Mouse (Mus musculus) forebrain, embryonic 15.5 days (tissue): ENCODE data around the gene Zbtb41. TPM values are rescaled to one million over a fixed set of nuclear protein-coding genes. Genes with fewer than 3 reads are reported as not detected.

Source experiments
- ATAC-seq: fragments of 200-750 bp; cut with Nextera tagmentation; replicated peaks from 2 replicates; pipeline ENCODE4 v1.8.0; 2017; ENCODE audit warnings: mild to moderate bottlenecking, moderate TSS enrichment, moderate library complexity
- H3K27ac ChIP-seq: fragments of 300-500 bp; sonication (generic); replicated peaks from 2 replicates; pipeline ENCODE4 v1.5.1; 2015; ENCODE audit warnings: mild to moderate bottlenecking, inconsistent platforms
- H3K27me3 ChIP-seq: fragments of 300-500 bp; sonication (generic); 2 replicates; pipeline ENCODE4 v1.6.1; 2015; ENCODE audit warnings: inconsistent platforms
- H3K36me3 ChIP-seq: fragments of 300-500 bp; sonication (generic); 2 replicates; pipeline ENCODE4 v1.6.1; 2015; ENCODE audit warnings: mild to moderate bottlenecking, inconsistent platforms
- H3K4me1 ChIP-seq: fragments of 300-500 bp; sonication (generic); 2 replicates; pipeline ENCODE4 v1.6.1; 2015; ENCODE audit warnings: inconsistent platforms
- H3K4me2 ChIP-seq: fragments of 300-500 bp; sonication (generic); replicated peaks from 2 replicates; pipeline ENCODE4 v1.6.1; 2015; ENCODE audit warnings: mild to moderate bottlenecking, inconsistent platforms
- H3K4me3 ChIP-seq: fragments of 300-500 bp; sonication (generic); 2 replicates; pipeline ENCODE4 v1.5.1; 2015; ENCODE audit warnings: mild to moderate bottlenecking, inconsistent platforms
- H3K9ac ChIP-seq: fragments of 300-500 bp; sonication (generic); replicated peaks from 2 replicates; pipeline ENCODE4 v1.6.1; 2015; ENCODE audit warnings: mild to moderate bottlenecking, inconsistent platforms
- H3K9me3 ChIP-seq: fragments of 300-500 bp; sonication (generic); 2 replicates; pipeline ENCODE4 v1.6.1; 2016; ENCODE audit warnings: inconsistent platforms
- WGBS: fragments of 180-500 bp; shearing (Covaris S2); methylation state at CpG from one replicate; pipeline ENCODE4 v1.1.7; 2015; ENCODE audit warnings: mixed read lengths; 5-methylcytosine and 5-hydroxymethylcytosine counted together
- polyA plus RNA-seq: library from polyadenylated mRNA; unstranded; fragments of >200 nt; fragmentation: Nextera tagmentation; extraction: Ambion mirVana; gene quantifications from 2 replicates; pipeline ENCODE4 v1.2.1, GENCODE M21; 2015

Gene Zbtb41
- polyA plus RNA-seq, 1 experiment from 2014 or later = 15.9 TPM

DNA sequence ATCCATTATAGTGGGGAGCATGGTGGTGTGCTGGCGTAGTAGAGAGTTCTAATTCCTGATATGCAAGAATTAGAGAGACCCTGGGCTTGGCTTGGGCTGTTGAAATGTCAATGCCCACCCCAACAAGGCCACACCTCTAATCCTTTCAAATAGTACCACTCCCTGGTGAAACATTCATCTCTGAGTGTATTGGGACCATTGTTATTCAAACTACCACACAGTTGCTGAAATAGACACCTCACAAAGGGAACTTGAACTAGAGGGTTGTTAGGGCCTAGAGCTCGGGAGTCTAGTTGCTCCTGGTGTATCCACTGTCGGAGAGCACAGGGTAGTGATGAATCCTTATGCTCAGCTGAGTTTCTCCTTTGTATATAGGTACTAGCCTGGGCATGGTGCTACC, 72.5 kb downstream of the Zbtb41 start:
- Histone ChIP-seq H3K4me3 (no peak overlapping the region), H3K36me3 (peaks cover 30% of the 10 kb centered on the region), H3K4me1 (no peaks in the 10 kb centered on the region), H3K9ac (no peak overlapping the region), H3K4me2 (no peak overlapping the region), H3K9me3 (no peaks in the 10 kb centered on the region), H3K27me3 (no peaks in the 10 kb centered on the region), H3K27ac (no peak overlapping the region)
- ATAC-seq = no peak
- WGBS = 70% methylated on average over 3 of the region's 3 CpGs

DNA sequence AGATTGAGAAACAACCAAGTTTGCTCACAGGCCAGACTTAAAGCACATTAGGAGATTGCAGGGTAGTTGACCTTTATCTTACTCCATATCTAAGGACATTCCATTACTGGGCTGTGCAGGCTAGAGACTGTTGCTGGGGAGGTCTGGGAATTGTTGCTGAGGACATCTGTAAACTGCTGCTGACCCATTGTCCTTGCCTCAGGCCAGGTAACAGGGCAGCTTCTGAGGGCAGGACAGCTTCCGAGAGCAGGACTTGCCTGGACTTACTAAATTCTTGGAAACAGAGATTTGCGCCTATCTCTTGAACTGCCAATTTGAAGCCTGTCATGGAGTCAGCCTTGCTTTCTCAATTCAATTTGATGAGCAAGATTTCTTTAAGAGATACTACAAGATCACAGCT, 73.3 kb downstream of the Zbtb41 start:
- no peak overlapping the region for H3K4me2 ChIP-seq
- no peak overlapping the region for H3K4me3 ChIP-seq
- no peak overlapping the region for H3K27ac ChIP-seq
- no peaks in the 10 kb centered on the region for H3K27me3 ChIP-seq
- H3K4me1 ChIP-seq = no peaks in the 10 kb centered on the region
- H3K9me3 ChIP-seq = no peaks in the 10 kb centered on the region
- ATAC-seq = no peak
- peaks cover 24% of the 10 kb centered on the region for H3K36me3 ChIP-seq
- 94% methylated on average over 2 of the region's 2 CpGs for WGBS
- H3K9ac ChIP-seq = no peak overlapping the region

DNA sequence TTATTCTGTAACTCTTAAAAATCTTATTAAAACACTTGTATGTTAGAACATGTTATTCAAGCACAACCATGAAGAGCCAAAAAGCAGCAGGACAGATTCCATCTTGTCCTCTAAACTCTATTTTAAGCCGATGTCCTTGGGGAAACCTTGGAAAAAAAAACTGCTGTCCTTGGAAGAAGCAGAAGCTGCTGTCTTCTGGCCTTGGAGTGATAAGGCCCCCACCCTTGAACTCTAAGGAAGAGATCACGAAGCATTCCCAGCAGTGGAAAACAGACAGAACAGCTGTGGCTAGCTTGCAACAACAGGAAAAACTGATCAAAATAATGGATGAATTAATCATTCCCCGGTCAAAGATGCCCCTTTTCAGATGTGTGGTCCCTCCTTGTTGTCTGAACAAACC, 74.1 kb downstream of the Zbtb41 start:
- H3K27me3 ChIP-seq = no peaks in the 10 kb centered on the region
- no peaks in the 10 kb centered on the region for H3K9me3 ChIP-seq
- peaks cover 20% of the 10 kb centered on the region for H3K36me3 ChIP-seq
- no peak overlapping the region for H3K4me2 ChIP-seq
- 95% methylated on average over 3 of the region's 3 CpGs for WGBS
- H3K4me3 ChIP-seq = no peak overlapping the region
- no peak for ATAC-seq
- H3K9ac ChIP-seq = no peak overlapping the region
- no peak overlapping the region for H3K27ac ChIP-seq
- H3K4me1 ChIP-seq = no peaks in the 10 kb centered on the region

DNA sequence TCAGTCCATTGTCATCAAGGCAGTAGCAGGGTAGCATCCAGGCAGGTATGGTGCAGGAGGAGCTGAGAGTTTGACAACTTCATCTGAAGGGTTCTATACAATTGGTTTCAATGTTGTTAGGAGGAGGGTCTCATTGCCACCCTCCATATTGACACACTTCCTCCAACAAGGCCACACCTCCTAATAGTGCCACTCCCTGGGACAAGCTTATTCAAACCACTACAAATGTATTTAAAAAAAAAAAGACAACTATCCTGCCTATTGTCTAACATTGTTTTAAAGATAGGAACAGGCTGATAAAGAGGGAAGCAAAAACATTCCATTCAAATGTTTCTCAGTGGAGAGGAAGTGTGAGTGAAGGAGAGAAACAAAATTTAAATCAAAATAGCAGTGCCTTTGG, 77.7 kb downstream of the Zbtb41 start:
- Histone ChIP-seq H3K36me3 (no peaks in the 10 kb centered on the region), H3K9me3 (no peaks in the 10 kb centered on the region), H3K4me2 (no peak overlapping the region), H3K4me1 (no peaks in the 10 kb centered on the region), H3K4me3 (no peak overlapping the region), H3K27ac (no peak overlapping the region), H3K27me3 (no peaks in the 10 kb centered on the region), H3K9ac (no peak overlapping the region)
- ATAC-seq = no peak

DNA sequence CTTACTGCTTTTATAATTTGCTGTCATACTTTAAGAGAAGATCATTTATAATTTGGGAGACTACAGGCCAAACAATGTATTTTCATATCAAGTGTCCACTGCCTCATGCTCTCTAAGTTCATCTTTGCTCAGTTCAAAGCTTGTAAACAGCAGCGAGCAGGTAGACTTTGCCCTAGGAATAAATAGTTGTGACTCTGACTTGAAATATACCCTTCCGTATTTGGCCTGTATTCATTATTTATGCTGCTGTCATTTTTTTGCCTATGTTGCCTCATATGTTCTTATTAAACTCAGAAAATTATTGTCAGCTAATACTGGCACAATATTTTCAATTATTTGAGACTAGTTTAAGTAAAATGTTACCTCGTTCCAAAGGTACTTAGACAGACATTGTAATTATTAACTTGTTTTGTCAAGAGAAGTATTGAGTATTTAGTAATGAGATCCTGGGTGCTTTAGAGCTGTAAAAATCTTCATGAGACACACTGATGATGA, 79.2 kb downstream of the Zbtb41 start, which contains the start of gene F13b:
F13b (plus strand) TSS at position 445 of the 495 bp plus-strand sequence.
- H3K4me1 ChIP-seq = no peaks in the 10 kb centered on the region
- H3K27ac ChIP-seq = no peak within 1 kb of the TSS
- 90% methylated on average over 3 of the region's 3 CpGs for WGBS
- ATAC-seq = no peak
- H3K27me3 ChIP-seq = no peaks in the 10 kb centered on the region
- no peaks in the 10 kb centered on the region for H3K9me3 ChIP-seq
- H3K4me2 ChIP-seq = no peak within 1 kb of the TSS
- no peaks in the 10 kb centered on the region for H3K36me3 ChIP-seq
- no peak within 1 kb of the TSS for H3K4me3 ChIP-seq
- no peak within 1 kb of the TSS for H3K9ac ChIP-seq

Other genes starting within 250 kb of the Zbtb41 start
- 1.1 and 1.6 TPM in 2 replicates for gene Crb1, start 45.2 kb upstream of the Zbtb41 start, polyA plus RNA-seq
- 10.3 and 11.6 TPM in 2 replicates for gene Aspm, start 32.5 kb downstream of the Zbtb41 start, polyA plus RNA-seq
- gene F13b, start 79.4 kb downstream of the Zbtb41 start, polyA plus RNA-seq = not detected in 2 replicates
- gene Cfhr1, start 138.0 kb downstream of the Zbtb41 start, polyA plus RNA-seq = not detected in 2 replicates